Mouse (Mus musculus) embryonic facial prominence, embryonic 10.5 days (tissue): ENCODE results near the gene Nprl2. TPM values are rescaled to one million over a fixed set of nuclear protein-coding genes. Genes with fewer than 3 reads are reported as not detected.

Experiments used
- DNase-seq: peaks from one replicate; pipeline ENCODE4 v3.0.0-alpha.2; 2017; ENCODE audit warnings: low spot score
- H3K27ac ChIP-seq: fragments of 300-500 bp; sonication (generic); replicated peaks from 2 replicates; pipeline ENCODE4 v1.5.1; 2016; ENCODE audit warnings: mild to moderate bottlenecking
- H3K27me3 ChIP-seq: fragments of 300-500 bp; sonication (generic); replicated peaks from 2 replicates; pipeline ENCODE4 v1.6.1; 2016; ENCODE audit warnings: low read depth, mild to moderate bottlenecking; ENCODE audit not compliant: poor library complexity, severe bottlenecking
- H3K36me3 ChIP-seq: fragments of 300-500 bp; sonication (generic); replicated peaks from 2 replicates; pipeline ENCODE4 v1.6.1; 2016; ENCODE audit warnings: mild to moderate bottlenecking, moderate library complexity
- H3K4me1 ChIP-seq: fragments of 300-500 bp; sonication (generic); 2 replicates; pipeline ENCODE4 v1.6.1; 2016
- H3K4me3 ChIP-seq: fragments of 300-500 bp; sonication (generic); 2 replicates; pipeline ENCODE4 v1.5.1; 2016; ENCODE audit warnings: mild to moderate bottlenecking, moderate library complexity
- H3K9me3 ChIP-seq: fragments of 300-500 bp; sonication (generic); 2 replicates; pipeline ENCODE4 v1.6.1; 2016; ENCODE audit warnings: mild to moderate bottlenecking
- WGBS: fragments of 180-500 bp; shearing (Covaris S2); methylation state at CpG from one replicate; pipeline ENCODE4 v1.1.7; 2016; 5-methylcytosine and 5-hydroxymethylcytosine counted together
- polyA plus RNA-seq: library from polyadenylated mRNA; unstranded; fragments of >200 nt; fragmentation: Nextera tagmentation; extraction: Ambion mirVana; gene quantifications from 2 replicates; pipeline ENCODE4 v1.2.1, GENCODE M21; 2016

Nprl2 gene
- polyA plus RNA-seq: 35.2 and 39.4 TPM in 2 replicates

DNA sequence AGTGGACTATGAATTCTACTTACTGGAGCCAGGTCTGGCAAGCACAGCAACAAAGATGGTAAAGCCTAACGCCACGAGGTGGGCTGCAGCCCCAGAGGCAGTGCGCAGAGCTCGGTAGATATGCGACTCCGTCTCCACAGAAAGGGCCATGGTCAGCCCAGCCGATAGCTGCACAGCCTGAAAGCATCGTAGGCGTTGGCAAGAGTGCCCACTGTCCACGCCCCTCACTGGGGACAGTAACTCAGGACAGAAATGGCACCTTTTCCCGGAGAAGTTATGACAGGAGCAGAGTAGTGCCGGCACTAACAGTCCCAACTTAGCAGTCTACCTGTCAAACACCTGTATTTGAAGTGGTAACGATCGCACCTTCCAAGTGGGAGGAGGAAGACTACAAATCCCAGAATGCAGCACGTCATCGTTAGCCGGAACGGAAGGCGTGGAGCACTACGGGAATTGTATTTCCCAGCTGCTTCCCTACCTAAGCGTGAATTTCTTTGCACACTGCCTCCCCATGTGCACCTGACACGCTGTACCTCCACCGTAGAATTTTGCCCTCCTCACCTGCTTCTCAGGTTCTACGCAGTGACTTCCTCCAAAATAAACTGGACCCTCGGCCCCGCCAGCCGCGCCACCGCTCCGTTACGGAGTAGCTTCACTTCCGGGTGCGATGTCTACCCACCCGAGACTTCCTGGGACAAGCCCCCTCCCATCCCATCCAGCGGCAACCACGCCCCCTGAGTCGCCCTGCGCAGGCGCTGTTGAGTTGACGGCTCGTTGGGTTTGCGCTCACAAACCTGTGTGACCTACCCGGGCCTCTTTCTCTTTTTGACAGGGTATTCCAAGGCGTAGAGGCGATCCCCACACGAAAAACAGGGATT lies at the start of gene Nprl2, which contains the start of gene Cyb561d2:
TSS of gene Nprl2 (plus strand) at position 753 of the 878 bp plus-strand sequence.
TSS of gene Cyb561d2 (minus strand) at position 720 of the 878 bp plus-strand sequence.
- peak within 1 kb of the TSS; percentile 66 for H3K4me3 ChIP-seq
- H3K27ac ChIP-seq: peak within 1 kb of the TSS; percentile 75
- H3K4me1 ChIP-seq: peaks cover 57% of the 10 kb centered on the region

DNA sequence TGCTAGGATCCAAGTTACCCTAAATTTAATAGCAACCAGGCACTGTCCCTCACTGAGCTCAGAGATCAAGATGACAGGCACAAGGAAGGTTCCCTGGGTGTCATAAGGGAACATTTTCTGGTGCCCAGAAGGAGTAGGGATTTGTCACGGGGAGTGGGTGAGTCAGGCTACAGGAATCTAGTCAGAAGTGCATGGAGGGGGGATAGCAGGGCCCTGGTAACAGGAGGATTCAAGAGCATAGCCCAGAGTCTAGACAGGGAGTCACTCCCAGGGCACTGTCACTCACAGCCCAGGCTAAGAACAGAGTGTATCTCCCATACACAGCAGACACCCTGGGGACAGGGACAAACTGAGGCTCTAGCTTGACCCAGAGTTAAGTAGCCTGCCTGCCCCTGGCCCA lies 48.5 kb upstream of the Nprl2 start:
- Histone ChIP-seq H3K4me1 (peaks cover 29% of the 10 kb centered on the region), H3K9me3 (no peaks in the 10 kb centered on the region), H3K4me3 (no peak overlapping the region; the same call in 1 of the 2 replicates), H3K27ac (peak overlapping the region; percentile 73), H3K27me3 (0 out of 2 replicates have a peak, but pooled peaks cover 6% of the 10 kb centered on the region), H3K36me3 (no peaks in the 10 kb centered on the region)
- 29% methylated on average over 1 of the region's 1 CpGs for WGBS
- DNase-seq: peak; percentile 19

More for the DNA sequence above, at the start of gene Nprl2, which contains the start of gene Cyb561d2:
- H3K27me3 ChIP-seq: no peaks in the 10 kb centered on the region
- H3K36me3 ChIP-seq: peaks cover 59% of the 10 kb centered on the region
- DNase-seq: peak; percentile 96
- no peaks in the 10 kb centered on the region for H3K9me3 ChIP-seq
- under 1% methylated on average over 46 of the region's 46 CpGs for WGBS

DNA sequence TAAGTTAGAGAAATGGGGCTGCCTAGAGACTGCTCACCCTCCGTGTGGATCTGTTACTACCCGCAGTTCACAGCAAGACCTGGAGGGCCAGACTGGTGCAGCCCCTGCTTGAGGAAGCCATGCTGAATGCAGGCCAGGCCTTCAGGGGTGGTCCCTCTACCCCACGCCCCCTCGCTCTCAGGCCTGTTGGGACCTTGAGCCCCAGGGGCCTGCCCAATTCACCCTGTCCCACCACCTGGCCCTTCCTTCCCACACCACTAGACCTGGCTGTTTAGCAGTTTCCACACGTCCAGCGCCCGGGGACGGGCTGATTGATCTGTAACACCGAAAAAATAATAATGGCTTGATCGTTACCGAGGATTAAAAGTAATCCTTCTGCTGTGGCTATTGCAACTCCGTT lies 47.8 kb upstream of the Nprl2 start:
- no peak for DNase-seq
- 67% methylated on average over 12 of the region's 12 CpGs for WGBS
- Histone ChIP-seq H3K4me3 (no peak overlapping the region; the same call in 1 of the 2 replicates), H3K4me1 (peaks cover 29% of the 10 kb centered on the region), H3K27me3 (0 out of 2 replicates have a peak, but pooled peaks cover 6% of the 10 kb centered on the region), H3K27ac (peak overlapping the region; percentile 73), H3K9me3 (no peaks in the 10 kb centered on the region), H3K36me3 (no peaks in the 10 kb centered on the region)

DNA sequence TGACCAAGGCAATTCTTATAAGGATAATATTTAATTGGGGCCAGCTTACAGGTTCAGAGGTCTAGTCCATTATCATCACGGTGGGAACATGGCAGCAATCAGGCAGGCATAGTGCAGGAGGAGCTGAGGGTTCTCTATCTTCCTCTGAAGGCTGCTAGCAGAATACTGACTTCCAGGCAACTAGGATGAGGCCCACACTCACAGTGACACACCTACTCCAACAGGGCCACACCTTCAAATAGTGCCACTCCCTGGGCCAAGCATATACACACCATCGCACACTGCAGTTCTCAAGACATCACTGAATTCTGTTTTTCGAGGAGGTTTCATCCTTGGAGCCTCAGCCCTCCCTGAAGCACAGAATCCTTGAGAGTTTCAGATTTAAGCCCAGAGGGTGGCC lies 45.7 kb upstream of the Nprl2 start:
- no peak for DNase-seq

DNA sequence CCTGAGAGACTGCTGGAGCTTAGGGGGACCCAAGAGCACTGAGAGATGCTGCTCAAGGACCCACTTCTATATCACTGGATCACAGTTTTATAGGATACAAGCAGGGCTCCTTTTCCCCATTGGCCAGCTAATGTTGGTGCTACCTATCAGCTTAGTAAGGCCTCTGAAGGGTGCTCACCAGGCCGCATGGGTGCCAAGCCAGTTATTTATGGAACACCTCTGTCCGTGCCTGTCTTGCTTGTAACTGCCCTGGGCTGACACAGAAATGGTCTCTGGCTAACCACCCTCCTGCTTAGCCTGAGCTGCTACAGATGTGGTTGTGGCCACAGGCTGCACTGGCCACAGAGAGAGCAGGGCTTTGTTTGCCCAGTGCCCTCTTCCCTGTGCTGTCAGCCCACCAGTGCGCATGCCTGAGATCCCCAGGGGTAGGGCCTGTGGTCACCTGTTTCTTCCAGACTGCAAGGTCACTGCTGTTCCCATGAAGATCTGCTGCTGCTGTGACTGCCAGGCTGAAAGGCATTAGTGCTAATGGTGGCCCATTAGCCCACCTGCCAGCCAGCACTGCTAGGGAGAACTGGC lies 41.2 kb upstream of the Nprl2 start:
- Histone ChIP-seq H3K4me1 (peaks cover 15% of the 10 kb centered on the region), H3K4me3 (no peak overlapping the region), H3K36me3 (no peaks in the 10 kb centered on the region), H3K27me3 (0 out of 2 replicates have a peak, but pooled peaks cover 1% of the 10 kb centered on the region), H3K27ac (no peak overlapping the region; the same call in 1 of the 2 replicates), H3K9me3 (no peaks in the 10 kb centered on the region)
- WGBS: 83% methylated on average over 3 of the region's 3 CpGs
- DNase-seq: no peak

More for the DNA sequence above, 45.7 kb upstream of the Nprl2 start:
- Histone ChIP-seq H3K27ac (no peak overlapping the region), H3K27me3 (0 out of 2 replicates have a peak, but pooled peaks cover 6% of the 10 kb centered on the region), H3K4me3 (no peak overlapping the region), H3K9me3 (no peaks in the 10 kb centered on the region), H3K4me1 (peaks cover 32% of the 10 kb centered on the region), H3K36me3 (no peaks in the 10 kb centered on the region)
- WGBS: 89% methylated on average over 3 of the region's 3 CpGs

DNA sequence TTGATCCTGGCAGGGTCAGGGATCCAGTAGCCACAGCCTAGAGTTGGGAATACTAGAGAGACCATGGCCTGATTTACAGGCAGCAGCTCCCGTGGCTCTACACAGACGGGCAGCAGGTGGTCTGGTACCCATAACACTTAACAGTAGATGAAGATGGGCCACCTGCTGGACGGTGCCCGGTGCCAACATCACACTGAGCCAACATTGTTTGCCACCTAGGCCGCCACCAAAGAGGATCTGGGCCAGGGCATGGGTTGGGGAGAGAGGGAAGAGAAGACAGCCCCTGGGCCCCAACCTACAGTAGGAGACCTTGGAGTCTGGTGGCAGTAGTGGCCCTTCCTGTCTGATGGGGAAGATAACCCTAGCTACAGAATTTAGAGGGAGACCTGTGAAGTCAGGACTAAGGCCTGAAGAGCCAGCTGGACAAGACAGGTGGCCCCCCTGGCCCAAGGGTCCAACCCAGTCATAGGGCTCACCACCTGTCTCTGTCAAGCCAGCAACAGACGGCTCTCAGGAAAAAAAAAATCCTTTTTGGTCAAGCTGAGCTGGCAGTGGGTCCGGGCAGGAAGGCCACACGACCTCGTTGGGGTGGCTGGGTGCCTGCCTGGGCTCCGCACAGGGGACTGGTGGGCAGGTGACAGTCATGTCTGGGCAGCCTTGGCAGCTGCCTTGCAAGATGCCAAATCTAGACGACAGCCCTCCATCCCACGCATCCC lies 39.7 kb upstream of the Nprl2 start:
- WGBS: 90% methylated on average over 12 of the region's 12 CpGs
- DNase-seq: no peak
- H3K9me3 ChIP-seq: no peaks in the 10 kb centered on the region
- H3K27me3 ChIP-seq: 0 out of 2 replicates have a peak, but pooled peaks cover 16% of the 10 kb centered on the region
- no peaks in the 10 kb centered on the region for H3K36me3 ChIP-seq
- no peak overlapping the region for H3K4me3 ChIP-seq
- peaks cover 18% of the 10 kb centered on the region for H3K4me1 ChIP-seq
- H3K27ac ChIP-seq: no peak overlapping the region

DNA sequence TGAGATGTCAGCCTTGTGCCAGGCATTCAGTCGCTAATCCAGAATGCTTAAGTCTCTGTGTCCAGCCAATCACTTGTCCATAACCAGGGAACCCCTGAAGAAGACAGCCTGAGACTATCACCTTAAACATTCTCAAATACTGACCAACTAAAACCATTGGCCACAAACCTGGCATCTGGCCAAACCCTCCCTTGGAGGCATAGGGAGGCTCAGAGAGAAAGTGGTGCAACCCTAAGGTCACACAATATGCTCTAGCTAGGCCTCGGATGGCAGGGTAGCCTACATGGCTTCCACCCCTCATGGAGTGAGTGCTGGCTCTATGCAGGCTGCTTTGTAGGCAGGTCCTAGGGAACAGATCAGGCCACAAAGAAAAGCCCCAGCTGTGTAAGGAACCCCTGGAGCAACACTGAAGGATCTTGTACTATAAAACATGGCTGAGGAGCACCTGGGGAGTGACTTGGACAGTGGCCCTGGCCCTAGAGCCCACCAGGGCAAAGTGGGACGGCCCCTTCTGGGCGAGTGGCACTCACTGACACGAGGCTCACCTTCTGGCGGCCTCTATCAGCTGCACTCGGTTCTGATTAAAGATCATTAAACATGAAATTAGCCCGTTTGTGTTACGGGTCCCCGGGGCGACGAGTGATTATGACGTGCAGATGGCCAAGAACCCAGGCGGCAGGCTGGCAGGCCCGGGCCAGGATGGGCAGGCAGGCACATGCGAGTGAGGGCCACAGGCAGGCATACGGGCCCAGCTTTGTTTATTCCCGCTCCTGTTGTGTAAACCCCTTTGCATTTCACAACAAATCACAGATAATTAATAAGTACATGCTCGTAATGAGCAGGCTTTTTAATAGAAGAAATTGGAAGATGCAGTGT lies 37.1 kb upstream of the Nprl2 start:
- H3K4me1 ChIP-seq: peaks cover 27% of the 10 kb centered on the region
- H3K27me3 ChIP-seq: 0 out of 2 replicates have a peak, but pooled peaks cover 21% of the 10 kb centered on the region
- no peaks in the 10 kb centered on the region for H3K36me3 ChIP-seq
- H3K27ac ChIP-seq: 0 out of 2 replicates have a peak overlapping the region, but pooled peaks have one; percentile 14
- DNase-seq: no peak
- no peak overlapping the region for H3K4me3 ChIP-seq
- H3K9me3 ChIP-seq: no peaks in the 10 kb centered on the region
- WGBS: 78% methylated on average over 19 of the region's 19 CpGs

DNA sequence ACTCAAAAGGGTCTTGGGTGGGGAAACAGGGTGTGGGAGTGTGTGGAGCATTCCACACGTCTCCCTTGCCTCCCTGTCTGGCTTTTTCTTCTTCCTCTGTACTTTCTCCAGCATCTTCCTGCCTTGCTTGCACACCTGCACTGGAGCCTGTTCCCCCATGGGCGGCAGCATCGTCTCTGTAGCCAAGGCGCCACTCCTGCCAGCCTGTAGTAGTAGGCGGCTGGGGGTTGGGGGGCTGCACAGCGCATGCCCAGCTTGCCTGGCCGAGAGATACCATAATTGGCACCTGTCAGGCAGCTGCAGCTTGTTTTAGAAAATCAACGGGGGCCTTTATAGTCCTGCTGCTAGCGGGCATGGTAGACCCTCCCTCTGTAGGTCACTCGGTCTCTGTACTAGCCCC lies 33.8 kb upstream of the Nprl2 start:
- Histone ChIP-seq H3K9me3 (no peaks in the 10 kb centered on the region), H3K4me1 (peaks cover 47% of the 10 kb centered on the region), H3K27ac (no peak overlapping the region), H3K27me3 (0 out of 2 replicates have a peak, but pooled peaks cover 24% of the 10 kb centered on the region), H3K4me3 (no peak overlapping the region), H3K36me3 (no peaks in the 10 kb centered on the region)
- DNase-seq: no peak
- 62% methylated on average over 10 of the region's 10 CpGs for WGBS

DNA sequence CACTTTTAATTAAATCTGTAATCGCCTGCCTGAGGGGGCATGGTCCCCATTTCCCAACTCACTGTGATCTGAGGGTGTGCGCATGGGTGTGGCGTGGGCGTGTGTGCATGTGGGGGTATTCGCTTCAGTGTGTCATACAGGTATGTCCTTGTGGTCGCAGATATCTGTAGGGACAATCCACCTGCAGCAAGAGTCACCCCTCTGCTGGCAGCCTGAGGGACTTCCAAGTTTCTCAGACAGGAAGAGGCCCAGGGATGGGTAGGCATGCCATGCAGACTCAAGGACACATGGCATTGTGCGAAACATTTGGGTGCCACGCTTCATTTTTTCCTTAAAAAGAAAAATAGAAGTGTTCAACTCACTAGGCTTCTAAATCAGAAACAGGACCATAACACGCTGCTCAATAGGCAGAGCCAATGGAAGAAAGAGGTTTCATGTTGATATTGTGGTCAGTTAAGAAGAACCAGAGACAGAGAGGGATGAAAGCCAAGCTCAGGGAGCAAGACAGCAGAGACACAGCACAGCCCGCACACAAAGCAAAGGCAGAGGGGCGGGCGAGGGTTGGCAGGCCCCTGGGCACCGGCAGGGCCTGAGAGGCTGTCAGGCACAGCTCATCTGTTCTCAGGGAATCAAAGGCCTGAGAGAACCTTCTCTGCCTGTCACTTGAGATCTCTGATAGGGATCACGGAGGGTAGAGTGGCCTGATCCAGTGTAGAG lies 31.5 kb upstream of the Nprl2 start:
- Histone ChIP-seq H3K27ac (0 out of 2 replicates have a peak overlapping the region, but pooled peaks have one; percentile 11), H3K4me3 (no peak overlapping the region), H3K27me3 (0 out of 2 replicates have a peak, but pooled peaks cover 31% of the 10 kb centered on the region), H3K4me1 (peaks cover 47% of the 10 kb centered on the region), H3K9me3 (no peaks in the 10 kb centered on the region), H3K36me3 (no peaks in the 10 kb centered on the region)
- DNase-seq: no peak
- WGBS: 89% methylated on average over 14 of the region's 14 CpGs

DNA sequence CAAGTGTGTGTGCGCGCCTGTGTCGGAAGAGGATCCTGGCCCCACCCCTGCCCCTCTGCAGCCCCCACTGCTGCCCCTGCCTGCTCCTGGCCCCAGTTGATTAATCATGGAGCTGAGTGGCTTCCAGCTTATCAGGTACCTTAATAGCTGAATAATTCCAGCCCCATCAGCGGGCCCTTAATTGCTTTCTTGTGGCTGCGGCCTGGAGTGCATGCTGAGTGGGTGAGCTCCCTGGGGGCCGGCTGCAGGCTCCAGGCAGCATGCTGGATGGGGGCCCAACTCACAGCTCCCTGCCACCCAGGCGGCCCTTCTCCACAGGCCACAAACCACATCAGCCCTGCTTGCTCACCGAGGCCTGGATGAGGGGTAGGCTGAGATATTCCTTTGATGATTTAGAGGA lies 30.6 kb upstream of the Nprl2 start:
- Histone ChIP-seq H3K36me3 (no peaks in the 10 kb centered on the region), H3K4me1 (peaks cover 44% of the 10 kb centered on the region), H3K27ac (peak overlapping the region; percentile 11; the same call in 1 of the 2 replicates), H3K9me3 (no peaks in the 10 kb centered on the region), H3K27me3 (0 out of 2 replicates have a peak, but pooled peaks cover 23% of the 10 kb centered on the region), H3K4me3 (no peak overlapping the region)
- 68% methylated on average over 8 of the region's 8 CpGs for WGBS
- no peak for DNase-seq

DNA sequence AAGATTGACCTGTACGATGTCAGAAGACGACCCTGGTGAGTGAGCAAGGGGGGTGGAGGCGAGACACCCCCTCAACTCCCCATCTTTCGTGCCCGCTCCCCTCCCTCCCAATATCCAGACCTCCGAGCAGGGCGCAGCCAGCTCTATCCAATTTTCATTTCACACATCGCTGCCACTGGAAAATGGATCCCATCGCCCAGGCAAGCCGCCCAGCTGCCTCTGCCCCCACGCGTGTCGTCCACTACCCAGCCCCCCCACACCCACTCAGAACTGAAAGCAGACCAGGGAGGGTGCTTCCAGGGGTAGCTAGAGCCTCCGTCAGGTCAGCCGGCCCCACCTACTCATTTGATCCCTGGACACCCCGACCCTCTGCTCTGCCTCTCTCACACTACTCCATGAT lies 29.7 kb upstream of the Nprl2 start:
- DNase-seq: no peak
- Histone ChIP-seq H3K27me3 (0 out of 2 replicates have a peak, but pooled peaks cover 14% of the 10 kb centered on the region), H3K27ac (0 out of 2 replicates have a peak overlapping the region, but pooled peaks have one; percentile 19), H3K4me3 (no peak overlapping the region), H3K36me3 (no peaks in the 10 kb centered on the region), H3K9me3 (no peaks in the 10 kb centered on the region), H3K4me1 (peaks cover 46% of the 10 kb centered on the region)
- 75% methylated on average over 16 of the region's 16 CpGs for WGBS
